Mouse (Mus musculus): ENCODE data around the gene Gjb1. TPM values are rescaled to one million over a fixed set of nuclear protein-coding genes. Genes with fewer than 3 reads are reported as not detected.
"Not testable (repeated sequence)": the region's sequence is repeated elsewhere in the genome, so short reads cannot be mapped to it uniquely, and the experiment has no call there.

Gjb1 gene
- total and polyA plus RNA-seq, 3 experiments: not detected

DNA sequence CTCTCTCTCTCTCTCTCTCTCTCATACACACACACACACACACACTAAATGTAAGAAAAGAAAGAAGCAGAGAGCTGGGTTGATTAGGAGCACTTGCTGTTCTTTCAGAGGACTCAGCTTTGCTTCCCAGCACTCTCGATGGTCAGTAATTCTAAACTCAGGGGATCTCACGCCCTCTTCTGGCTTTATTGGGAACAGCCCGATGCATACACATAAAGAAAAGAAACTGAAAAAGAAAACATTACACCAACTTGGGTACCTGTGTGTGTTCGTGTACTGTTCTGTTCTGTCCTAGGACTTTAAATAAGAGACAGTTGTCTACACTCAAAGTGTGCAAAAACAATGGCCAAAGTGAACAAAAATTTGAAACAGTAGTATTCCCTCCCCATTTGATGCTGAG, 37.5 kb upstream of the Gjb1 start:
- Histone ChIP-seq H3K4me1 (ENCODE audit: control insufficient read depth in 1 of 2, insufficient read depth in 2 of 2, low read length in 2 of 2) (peaks cover 0 to 14% of the 10 kb centered on the region in 2 experiments; a peak in 2 of 4 replicates), H3K27ac (ENCODE audit: control insufficient read depth, low read depth, low read length) (no peak overlapping the region), H3K4me3 (ENCODE audit: control insufficient read depth in 1 of 2, insufficient read depth in 1 of 2, low read depth in 2 of 2, low read length in 2 of 2) (no peak overlapping the region; a peak in 1 of 4 replicates), H3K9me3 (replicated peaks; ENCODE audit: insufficient read depth, low read length) (no peaks in the 10 kb centered on the region), H3K36me3 (ENCODE audit: control insufficient read depth in 1 of 2, insufficient read depth in 2 of 2, low read length in 2 of 2) (peaks cover 0 to 10% of the 10 kb centered on the region in 2 experiments; a peak in 2 of 4 replicates), H3K27me3 (ENCODE audit: control insufficient read depth in 1 of 2, insufficient read depth in 2 of 2, low read length in 2 of 2) (no peaks in the 10 kb centered on the region), H3K9ac (ENCODE audit: control insufficient read depth, low read depth, low read length, poor library complexity, severe bottlenecking) (peak overlapping the region; percentile 32), H3K79me2 (ENCODE audit: control insufficient read depth, insufficient read depth, low read length, poor library complexity) (no peaks in the 10 kb centered on the region)
- TF ChIP-seq MXI1 (IDR thresholded peaks at IDR 0.05; ENCODE audit: low read depth, low read length) (no peak), CHD2 (IDR thresholded peaks at IDR 0.05; ENCODE audit: low read length) (no peak), CTCF (IDR thresholded peaks at IDR 0.05 in 2 of 3, conservative IDR thresholded peaks at IDR 0.05 in 1 of 3; ENCODE audit: control insufficient read depth in 1 of 3, insufficient read depth in 1 of 3, low read depth in 2 of 3, low read length in 3 of 3, poor library complexity in 1 of 3, severe bottlenecking in 1 of 3) (peak; percentile 13 to 51 (median 50); a peak in 4 of 6 replicates), MAFK (IDR thresholded peaks at IDR 0.05; ENCODE audit: borderline replicate concordance, low read depth, low read length) (no peak), RAD21 (IDR thresholded peaks at IDR 0.05; ENCODE audit: low read depth, low read length) (peak; percentile 29), MYC (IDR thresholded peaks at IDR 0.05; ENCODE audit: low read depth, low read length) (no peak), MAZ (IDR thresholded peaks at IDR 0.05; ENCODE audit: low read depth, low read length) (no peak), SMC3 (IDR thresholded peaks at IDR 0.05; ENCODE audit: low read depth, low read length) (peak; percentile 56), ZC3H11A (IDR thresholded peaks at IDR 0.05; ENCODE audit: low read depth, low read length) (0 out of 2 replicates have a peak, but pooled peaks have one; percentile 22)
- peak; percentile 50 for DNase-seq (ENCODE audit: low read depth, low spot score)

DNA sequence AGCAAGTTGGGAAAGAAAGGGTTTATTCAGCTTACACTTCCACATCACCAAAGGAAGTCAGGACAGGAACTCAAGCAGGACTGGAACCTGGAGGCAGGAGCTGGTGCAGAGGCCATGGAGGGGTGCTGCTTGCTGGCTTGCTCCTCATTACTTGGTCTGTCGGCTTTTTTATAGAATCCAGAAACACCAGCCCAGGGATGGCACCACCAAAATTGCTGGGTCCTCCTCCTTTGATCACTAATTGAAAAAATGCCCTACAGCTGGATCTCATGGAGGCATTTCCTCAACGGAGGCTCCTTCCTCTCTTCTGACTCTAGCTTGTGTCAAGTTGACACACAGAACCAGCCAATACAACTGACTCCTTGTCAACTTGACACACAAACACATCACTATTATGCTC, 33.3 kb upstream of the Gjb1 start:
- peak; percentile 92; the same call in 1 of the 2 replicates for TF ChIP-seq ZMIZ1 (IDR thresholded peaks at IDR 0.05; ENCODE audit: low read depth, low read length)
- TF ChIP-seq TBP (IDR thresholded peaks at IDR 0.05; ENCODE audit: low read depth, low read length): peak; percentile 49
- TF ChIP-seq POLR2A (IDR thresholded peaks at IDR 0.05; ENCODE audit: control insufficient read depth in 1 of 2, insufficient read depth in 1 of 2, low read depth in 1 of 2, low read length in 2 of 2, poor library complexity in 1 of 2): peak in 1 of 2 experiments; percentile 32; a peak in 1 of 4 replicates
- TF ChIP-seq ETS1 (IDR thresholded peaks at IDR 0.05; ENCODE audit: low read depth, low read length): 0 out of 2 replicates have a peak, but pooled peaks have one; percentile 22
- not testable (repeated sequence) for H3K9ac ChIP-seq (ENCODE audit: control insufficient read depth, low read depth, low read length, poor library complexity, severe bottlenecking); H3K79me2 ChIP-seq (ENCODE audit: control insufficient read depth, insufficient read depth, low read length, poor library complexity); H3K9me3 ChIP-seq (replicated peaks; ENCODE audit: insufficient read depth, low read length); H3K27me3 ChIP-seq (ENCODE audit: control insufficient read depth in 1 of 2, insufficient read depth in 2 of 2, low read length in 2 of 2); H3K27ac ChIP-seq (ENCODE audit: control insufficient read depth, low read depth, low read length); H3K4me3 ChIP-seq (ENCODE audit: control insufficient read depth in 1 of 2, insufficient read depth in 1 of 2, low read depth in 2 of 2, low read length in 2 of 2)
- H3K4me1 ChIP-seq (ENCODE audit: control insufficient read depth in 1 of 2, insufficient read depth in 2 of 2, low read length in 2 of 2): peaks cover 7 to 24% of the 10 kb centered on the region in 2 experiments
- peaks cover 0 to 18% of the 10 kb centered on the region in 2 experiments; a peak in 2 of 4 replicates for H3K36me3 ChIP-seq (ENCODE audit: control insufficient read depth in 1 of 2, insufficient read depth in 2 of 2, low read length in 2 of 2)
- peak; percentile 25 for DNase-seq (ENCODE audit: low read depth, low spot score)

DNA sequence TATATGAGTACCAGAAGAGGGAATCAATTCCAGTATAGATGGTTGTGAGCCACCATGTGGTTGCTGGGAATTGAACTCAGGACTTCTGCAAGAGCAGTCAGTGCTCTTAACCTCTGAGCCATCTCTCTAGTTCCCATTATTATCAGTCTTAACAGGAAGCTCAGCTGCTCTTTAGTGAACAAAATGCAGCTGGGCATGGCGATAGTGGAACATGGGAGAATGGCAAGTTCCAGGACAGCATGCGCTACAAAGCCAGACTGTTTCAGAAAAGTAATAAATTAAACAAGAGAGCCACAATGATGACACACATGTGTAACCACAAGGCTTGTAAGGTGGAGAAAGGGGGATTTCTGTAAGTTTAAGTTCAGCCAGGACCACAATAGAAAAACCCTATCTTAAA, 30.7 kb upstream of the Gjb1 start:
- H3K9me3 ChIP-seq (replicated peaks; ENCODE audit: insufficient read depth, low read length): no peaks in the 10 kb centered on the region
- H3K27ac ChIP-seq (ENCODE audit: control insufficient read depth, low read depth, low read length): peak overlapping the region; percentile 29; the same call in 1 of the 2 replicates
- H3K4me1 ChIP-seq (ENCODE audit: control insufficient read depth in 1 of 2, insufficient read depth in 2 of 2, low read length in 2 of 2): peaks cover 7 to 24% of the 10 kb centered on the region in 2 experiments
- no peak overlapping the region for H3K4me3 ChIP-seq (ENCODE audit: control insufficient read depth in 1 of 2, insufficient read depth in 1 of 2, low read depth in 2 of 2, low read length in 2 of 2)
- H3K36me3 ChIP-seq (ENCODE audit: control insufficient read depth in 1 of 2, insufficient read depth in 2 of 2, low read length in 2 of 2): peaks cover 0 to 16% of the 10 kb centered on the region in 2 experiments; a peak in 2 of 4 replicates
- no peaks in the 10 kb centered on the region for H3K79me2 ChIP-seq (ENCODE audit: control insufficient read depth, insufficient read depth, low read length, poor library complexity)
- DNase-seq (ENCODE audit: low read depth, low spot score): peak; percentile 68
- no peak overlapping the region; the same call in 1 of the 2 replicates for H3K9ac ChIP-seq (ENCODE audit: control insufficient read depth, low read depth, low read length, poor library complexity, severe bottlenecking)
- no peaks in the 10 kb centered on the region for H3K27me3 ChIP-seq (ENCODE audit: control insufficient read depth in 1 of 2, insufficient read depth in 2 of 2, low read length in 2 of 2)
- TF ChIP-seq TBP (IDR thresholded peaks at IDR 0.05; ENCODE audit: low read depth, low read length): peak; percentile 92
- no peak for TF ChIP-seq USF1 (IDR thresholded peaks at IDR 0.05; ENCODE audit: low read depth, low read length)
- TF ChIP-seq E2F4 (IDR thresholded peaks at IDR 0.05; ENCODE audit: borderline replicate concordance, low read depth, low read length): no peak
- no peak for TF ChIP-seq NRF1 (IDR thresholded peaks at IDR 0.05; ENCODE audit: insufficient read depth, low read depth, low read length, poor library complexity, severe bottlenecking)
- peak; percentile 80 for TF ChIP-seq TAL1 (IDR thresholded peaks at IDR 0.05; ENCODE audit: low read length)
- peak; percentile 49; the same call in 1 of the 2 replicates for TF ChIP-seq MYC (IDR thresholded peaks at IDR 0.05; ENCODE audit: low read depth, low read length)
- no peak for TF ChIP-seq HCFC1 (IDR thresholded peaks at IDR 0.05; ENCODE audit: low read depth, low read length)
- no peak for TF ChIP-seq ZMIZ1 (IDR thresholded peaks at IDR 0.05; ENCODE audit: low read depth, low read length)
- 0 out of 2 replicates have a peak, but pooled peaks have one; percentile 16 for TF ChIP-seq MAFK (IDR thresholded peaks at IDR 0.05; ENCODE audit: borderline replicate concordance, low read depth, low read length)
- no peak for TF ChIP-seq UBTF (IDR thresholded peaks at IDR 0.05; ENCODE audit: borderline replicate concordance, insufficient read depth, low read depth, low read length)
- no peak for TF ChIP-seq KAT2A (conservative IDR thresholded peaks at IDR 0.05; ENCODE audit: low read depth, low read length)
- no peak for TF ChIP-seq POLR2AphosphoS2 (IDR thresholded peaks at IDR 0.05; ENCODE audit: low read length)
- peak; percentile 60 to 64 for TF ChIP-seq EP300 (IDR thresholded peaks at IDR 0.05; ENCODE audit: low read depth in 1 of 2, low read length in 2 of 2)
- no peak for TF ChIP-seq CHD2 (IDR thresholded peaks at IDR 0.05; ENCODE audit: low read length)
- TF ChIP-seq POLR2A (IDR thresholded peaks at IDR 0.05; ENCODE audit: control insufficient read depth in 1 of 2, insufficient read depth in 1 of 2, low read depth in 1 of 2, low read length in 2 of 2, poor library complexity in 1 of 2): no peak
- TF ChIP-seq CHD1 (IDR thresholded peaks at IDR 0.05; ENCODE audit: low read depth, low read length): no peak
- TF ChIP-seq TCF12 (IDR thresholded peaks at IDR 0.05; ENCODE audit: low read depth, low read length): peak; percentile 76
